Mouse (Mus musculus) G1E (cell line): Measurements from ENCODE around the gene Sv2a.

ENCODE experiments used
- CTCF ChIP-seq: IDR thresholded peaks from 2 replicates; pipeline ENCODE4 v1.5.1; 2012; ENCODE audit warnings: low read depth, low read length, inconsistent platforms, mixed read lengths
- GATA1 ChIP-seq: IDR thresholded peaks from 2 replicates; pipeline ENCODE4 v1.6.1; 2012; ENCODE audit warnings: borderline replicate concordance, low read length, inconsistent platforms, mixed read lengths

- no peak for TF ChIP-seq GATA1
- TF ChIP-seq CTCF: no peak
Measured at GRCm38 (mm10) chr3:96175251-96175650, 5.7 kb upstream of the Sv2a start.
